Mouse (Mus musculus) MEL (cell line): ENCODE measurements around the gene Pard3.

Experiments
- CTCF ChIP-seq, 3 experiments: IDR thresholded peaks in 2 of 3; conservative IDR thresholded peaks in 1 of 3; 2 replicates each; pipeline ENCODE4 v1.5.1; 2011 to 2012; ENCODE audit warnings: low read length in 3 of 3, low read depth in 2 of 3, mild to moderate bottlenecking in 2 of 3, improper control_type of control experiment in 1 of 3, inconsistent platforms in 1 of 3, mixed read lengths in 1 of 3, moderate library complexity in 1 of 3; ENCODE audit not compliant: control insufficient read depth in 1 of 3, insufficient read depth in 1 of 3, poor library complexity in 1 of 3, severe bottlenecking in 1 of 3
- EP300 ChIP-seq, 2 experiments: IDR thresholded peaks; 2 replicates each; pipeline ENCODE4 v1.6.1; 2011; ENCODE audit warnings: improper control_type of control experiment in 2 of 2, low read length in 2 of 2, low read depth in 1 of 2, mild to moderate bottlenecking in 1 of 2
- POLR2A ChIP-seq, 2 experiments: IDR thresholded peaks; 2 replicates each; pipeline ENCODE4 v1.6.1; 2011 to 2012; ENCODE audit warnings: low read length in 2 of 2, mild to moderate bottlenecking in 2 of 2, control low read depth in 1 of 2, improper control_type of control experiment in 1 of 2, low read depth in 1 of 2, moderate library complexity in 1 of 2; ENCODE audit not compliant: control insufficient read depth in 1 of 2, insufficient read depth in 1 of 2, poor library complexity in 1 of 2
- TAL1 ChIP-seq: IDR thresholded peaks from 2 replicates; pipeline ENCODE4 v1.6.1; 2012; ENCODE audit warnings: mild to moderate bottlenecking, inconsistent platforms, low read length, moderate library complexity, mixed read lengths

- TF ChIP-seq EP300 (IDR thresholded peaks at IDR 0.05; ENCODE audit: low read depth in 1 of 2, low read length in 2 of 2) (no peak), CTCF (IDR thresholded peaks at IDR 0.05 in 2 of 3, conservative IDR thresholded peaks at IDR 0.05 in 1 of 3; ENCODE audit: control insufficient read depth in 1 of 3, insufficient read depth in 1 of 3, low read depth in 2 of 3, low read length in 3 of 3, poor library complexity in 1 of 3, severe bottlenecking in 1 of 3) (no peak), TAL1 (no peak), POLR2A (IDR thresholded peaks at IDR 0.05; ENCODE audit: control insufficient read depth in 1 of 2, insufficient read depth in 1 of 2, low read depth in 1 of 2, low read length in 2 of 2, poor library complexity in 1 of 2) (no peak)
These were observed 207.5 kb downstream of the Pard3 start for GRCm38 (mm10) chr8:127271186-127271585.
